Mouse (Mus musculus) MEL (cell line): Measurements from ENCODE around the gene Melk. TPM values are rescaled to one million over a fixed set of nuclear protein-coding genes. Genes with fewer than 3 reads are reported as not detected.

Source experiments
- DNase-seq: peaks from one replicate; pipeline ENCODE4 v3.0.0; 2011; ENCODE audit warnings: low read depth, low spot score
- H3K27ac ChIP-seq: 2 replicates; pipeline ENCODE4 v1.5.1; 2012; ENCODE audit warnings: low read depth, mild to moderate bottlenecking, control low read depth, low read length, moderate library complexity; ENCODE audit not compliant: control insufficient read depth
- H3K27me3 ChIP-seq, 2 experiments: fragments of 150-350 bp in 1 of 2; sonication (generic) in 1 of 2; 2 replicates each; pipeline ENCODE4 v1.6.1; 2012; ENCODE audit warnings: low read length in 2 of 2, mild to moderate bottlenecking in 2 of 2, improper control_type of control experiment in 1 of 2, moderate library complexity in 1 of 2; ENCODE audit not compliant: insufficient read depth in 2 of 2, control insufficient read depth in 1 of 2
- H3K36me3 ChIP-seq, 2 experiments: 2 replicates each; pipeline ENCODE4 v1.6.1; 2012 to 2014; ENCODE audit warnings: low read length in 2 of 2, improper control_type of control experiment in 1 of 2, inconsistent platforms in 1 of 2, mild to moderate bottlenecking in 1 of 2; ENCODE audit not compliant: insufficient read depth in 2 of 2, control insufficient read depth in 1 of 2
- H3K4me1 ChIP-seq, 2 experiments: fragments of 150-350 bp in 1 of 2; sonication (generic) in 1 of 2; 2 replicates each; pipeline ENCODE4 v1.6.1; 2012; ENCODE audit warnings: low read length in 2 of 2, improper control_type of control experiment in 1 of 2, mild to moderate bottlenecking in 1 of 2; ENCODE audit not compliant: insufficient read depth in 2 of 2, control insufficient read depth in 1 of 2
- H3K4me3 ChIP-seq, 2 experiments: fragments of 150-350 bp in 1 of 2; sonication (generic) in 1 of 2; 2 replicates each; pipeline ENCODE4 v1.5.1; 2012; ENCODE audit warnings: low read depth in 2 of 2, low read length in 2 of 2, mild to moderate bottlenecking in 2 of 2, moderate library complexity in 2 of 2, control low read depth in 1 of 2, improper control_type of control experiment in 1 of 2; ENCODE audit not compliant: control insufficient read depth in 1 of 2, insufficient read depth in 1 of 2
- H3K79me2 ChIP-seq: 2 replicates; pipeline ENCODE4 v1.6.1; 2012; ENCODE audit warnings: mild to moderate bottlenecking, low read length, moderate library complexity; ENCODE audit not compliant: control insufficient read depth, poor library complexity, insufficient read depth
- H3K9ac ChIP-seq: 2 replicates; pipeline ENCODE4 v1.6.1; 2012; ENCODE audit warnings: low read depth, mild to moderate bottlenecking, control low read depth, low read length, moderate library complexity; ENCODE audit not compliant: control insufficient read depth, poor library complexity, severe bottlenecking
- H3K9me3 ChIP-seq: fragments of 150-350 bp; sonication (generic); replicated peaks from 2 replicates; pipeline ENCODE4 v1.6.1; 2012; ENCODE audit warnings: mild to moderate bottlenecking, low read length, improper control_type of control experiment, moderate library complexity; ENCODE audit not compliant: insufficient read depth
- BHLHE40 ChIP-seq: IDR thresholded peaks from 2 replicates; pipeline ENCODE4 v1.6.1; 2012; ENCODE audit warnings: low read depth, mild to moderate bottlenecking, inconsistent platforms, low read length, improper control_type of control experiment, borderline replicate concordance
- CHD1 ChIP-seq: IDR thresholded peaks from 2 replicates; pipeline ENCODE4 v1.6.1; 2012; ENCODE audit warnings: low read depth, mild to moderate bottlenecking, inconsistent platforms, low read length, improper control_type of control experiment
- CHD2 ChIP-seq: IDR thresholded peaks from 2 replicates; pipeline ENCODE4 v1.6.1; 2011; ENCODE audit warnings: low read length, improper control_type of control experiment
- CTCF ChIP-seq, 3 experiments: IDR thresholded peaks in 2 of 3; conservative IDR thresholded peaks in 1 of 3; 2 replicates each; pipeline ENCODE4 v1.5.1; 2011 to 2012; ENCODE audit warnings: low read length in 3 of 3, low read depth in 2 of 3, mild to moderate bottlenecking in 2 of 3, improper control_type of control experiment in 1 of 3, inconsistent platforms in 1 of 3, mixed read lengths in 1 of 3, moderate library complexity in 1 of 3; ENCODE audit not compliant: control insufficient read depth in 1 of 3, insufficient read depth in 1 of 3, poor library complexity in 1 of 3, severe bottlenecking in 1 of 3
- E2F4 ChIP-seq: IDR thresholded peaks from 2 replicates; pipeline ENCODE4 v1.6.1; 2011; ENCODE audit warnings: low read depth, low read length, improper control_type of control experiment, borderline replicate concordance
- EP300 ChIP-seq, 2 experiments: IDR thresholded peaks; 2 replicates each; pipeline ENCODE4 v1.6.1; 2011; ENCODE audit warnings: improper control_type of control experiment in 2 of 2, low read length in 2 of 2, low read depth in 1 of 2, mild to moderate bottlenecking in 1 of 2
- ETS1 ChIP-seq: IDR thresholded peaks from 2 replicates; pipeline ENCODE4 v1.6.1; 2012; ENCODE audit warnings: low read depth, mild to moderate bottlenecking, inconsistent platforms, low read length, improper control_type of control experiment, moderate library complexity
- GABPA ChIP-seq: IDR thresholded peaks from 2 replicates; pipeline ENCODE4 v1.6.1; 2012; ENCODE audit warnings: low read depth, mild to moderate bottlenecking, inconsistent platforms, low read length, improper control_type of control experiment, moderate library complexity
- GATA1 ChIP-seq: IDR thresholded peaks from 2 replicates; pipeline ENCODE4 v1.6.1; 2011; ENCODE audit warnings: low read depth, low read length, improper control_type of control experiment
- HCFC1 ChIP-seq: IDR thresholded peaks from 2 replicates; pipeline ENCODE4 v1.6.1; 2012; ENCODE audit warnings: low read depth, mild to moderate bottlenecking, inconsistent platforms, low read length, improper control_type of control experiment, moderate library complexity
- KAT2A ChIP-seq: conservative IDR thresholded peaks from 2 replicates; pipeline ENCODE4 v1.6.1; 2012; ENCODE audit warnings: low read depth, low read length, improper control_type of control experiment, inconsistent platforms
- MAZ ChIP-seq: IDR thresholded peaks from 2 replicates; pipeline ENCODE4 v1.6.1; 2012; ENCODE audit warnings: low read depth, mild to moderate bottlenecking, inconsistent platforms, low read length, improper control_type of control experiment
- MEF2A ChIP-seq: IDR thresholded peaks from 2 replicates; pipeline ENCODE4 v1.6.1; 2014; ENCODE audit warnings: low read depth, mild to moderate bottlenecking, inconsistent platforms, low read length, improper control_type of control experiment; ENCODE audit not compliant: poor library complexity, insufficient replicate concordance, severe bottlenecking; ENCODE audit errors: extremely low read depth
- MXI1 ChIP-seq: IDR thresholded peaks from 2 replicates; pipeline ENCODE4 v1.6.1; 2011; ENCODE audit warnings: mild to moderate bottlenecking, low read depth, low read length, improper control_type of control experiment
- MYC ChIP-seq: IDR thresholded peaks from 2 replicates; pipeline ENCODE4 v1.6.1; 2011; ENCODE audit warnings: low read depth, mild to moderate bottlenecking, low read length, improper control_type of control experiment, moderate library complexity
- POLR2A ChIP-seq, 2 experiments: IDR thresholded peaks; 2 replicates each; pipeline ENCODE4 v1.6.1; 2011 to 2012; ENCODE audit warnings: low read length in 2 of 2, mild to moderate bottlenecking in 2 of 2, control low read depth in 1 of 2, improper control_type of control experiment in 1 of 2, low read depth in 1 of 2, moderate library complexity in 1 of 2; ENCODE audit not compliant: control insufficient read depth in 1 of 2, insufficient read depth in 1 of 2, poor library complexity in 1 of 2
- POLR2AphosphoS2 ChIP-seq: IDR thresholded peaks from 2 replicates; pipeline ENCODE4 v1.6.1; 2011; ENCODE audit warnings: low read length, improper control_type of control experiment
- POLR2AphosphoS5 ChIP-seq: IDR thresholded peaks from 2 replicates; pipeline ENCODE4 v1.6.1; 2012; ENCODE audit warnings: low read depth, borderline replicate concordance, mild to moderate bottlenecking, inconsistent platforms, low read length, moderate library complexity, mixed read lengths
- RAD21 ChIP-seq: IDR thresholded peaks from 2 replicates; pipeline ENCODE4 v1.6.1; 2011; ENCODE audit warnings: mild to moderate bottlenecking, low read depth, low read length, improper control_type of control experiment
- SIN3A ChIP-seq: IDR thresholded peaks from 2 replicates; pipeline ENCODE4 v1.6.1; 2012; ENCODE audit warnings: low read length, improper control_type of control experiment, inconsistent platforms
- TBP ChIP-seq: IDR thresholded peaks from 2 replicates; pipeline ENCODE4 v1.8.0; 2011; ENCODE audit warnings: low read depth, low read length, improper control_type of control experiment
- TCF12 ChIP-seq: IDR thresholded peaks from 2 replicates; pipeline ENCODE4 v1.6.1; 2014; ENCODE audit warnings: low read depth, mild to moderate bottlenecking, inconsistent platforms, low read length, improper control_type of control experiment, moderate library complexity
- ZC3H11A ChIP-seq: IDR thresholded peaks from 2 replicates; pipeline ENCODE4 v1.6.1; 2012; ENCODE audit warnings: low read depth, mild to moderate bottlenecking, inconsistent platforms, low read length, improper control_type of control experiment
- ZKSCAN1 ChIP-seq: IDR thresholded peaks from 2 replicates; pipeline ENCODE4 v1.6.1; 2012; ENCODE audit warnings: low read depth, mild to moderate bottlenecking, inconsistent platforms, low read length, improper control_type of control experiment, moderate library complexity
- ZNF384 ChIP-seq: IDR thresholded peaks from 2 replicates; pipeline ENCODE4 v1.6.1; 2012; ENCODE audit warnings: low read depth, mild to moderate bottlenecking, inconsistent platforms, low read length, improper control_type of control experiment
- polyA plus RNA-seq, 2 experiments: library from polyadenylated mRNA; stranded (reverse) in 1 of 2; unstranded in 1 of 2; fragments of >175 nt in 1 of 2; fragments of >200 nt in 1 of 2; gene quantifications; 2 replicates each; pipeline versions ENCODE4 v1.2.1 to v1.2.4; 2012; ENCODE audit warnings: low replicate concordance in 2 of 2, low read depth in 1 of 2; ENCODE audit not compliant: insufficient read length in 2 of 2, insufficient read depth in 1 of 2, missing spikeins in 1 of 2
- total RNA-seq: library from RNA; depleted of rRNA; stranded (reverse); fragments of 300-350 nt; gene quantifications from 2 replicates; pipeline ENCODE4 v1.2.3, GENCODE M21; 2012

Melk gene
- total and polyA plus RNA-seq, 3 experiments, result 15.1 to 18.2 TPM; not detected in 1

DNA sequence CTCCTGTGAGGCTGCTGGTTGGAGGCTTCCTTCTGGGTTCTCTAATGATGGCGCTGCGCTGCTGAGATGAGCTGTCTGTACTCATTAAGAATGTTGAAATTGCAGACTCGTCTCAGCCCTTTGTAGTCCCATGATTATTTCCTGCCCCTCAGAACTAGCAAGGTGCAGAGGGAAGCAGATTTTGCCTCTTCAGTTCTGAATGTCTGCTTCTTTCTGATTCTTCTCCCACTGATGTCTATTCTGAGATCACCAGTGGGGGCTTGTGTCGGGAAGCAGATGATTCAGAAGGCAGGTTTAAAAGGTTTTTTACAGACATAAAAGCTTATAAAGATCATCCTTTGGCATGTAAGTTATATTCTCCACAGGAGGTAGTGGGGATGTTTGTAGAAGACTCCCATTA lies 10.2 kb downstream of the Melk start:
- Histone ChIP-seq H3K4me1 (peaks cover 0 to 7% of the 10 kb centered on the region in 2 experiments; a peak in 1 of 4 replicates), H3K9me3 (no peaks in the 10 kb centered on the region), H3K36me3 (peaks cover 0 to 3% of the 10 kb centered on the region in 2 experiments; a peak in 1 of 4 replicates), H3K9ac (no peak overlapping the region), H3K27me3 (no peaks in the 10 kb centered on the region), H3K4me3 (no peak overlapping the region), H3K79me2 (no peaks in the 10 kb centered on the region), H3K27ac (no peak overlapping the region)
- DNase-seq, result no peak
- TF ChIP-seq ETS1 (no peak), SIN3A (no peak), CHD1 (no peak), E2F4 (no peak), GATA1 (no peak), HCFC1 (no peak), MEF2A (no peak), TCF12 (no peak), BHLHE40 (no peak), GABPA (no peak), POLR2A (IDR thresholded peaks at IDR 0.05; ENCODE audit: control insufficient read depth in 1 of 2, insufficient read depth in 1 of 2, low read depth in 1 of 2, low read length in 2 of 2, poor library complexity in 1 of 2) (no peak)

DNA sequence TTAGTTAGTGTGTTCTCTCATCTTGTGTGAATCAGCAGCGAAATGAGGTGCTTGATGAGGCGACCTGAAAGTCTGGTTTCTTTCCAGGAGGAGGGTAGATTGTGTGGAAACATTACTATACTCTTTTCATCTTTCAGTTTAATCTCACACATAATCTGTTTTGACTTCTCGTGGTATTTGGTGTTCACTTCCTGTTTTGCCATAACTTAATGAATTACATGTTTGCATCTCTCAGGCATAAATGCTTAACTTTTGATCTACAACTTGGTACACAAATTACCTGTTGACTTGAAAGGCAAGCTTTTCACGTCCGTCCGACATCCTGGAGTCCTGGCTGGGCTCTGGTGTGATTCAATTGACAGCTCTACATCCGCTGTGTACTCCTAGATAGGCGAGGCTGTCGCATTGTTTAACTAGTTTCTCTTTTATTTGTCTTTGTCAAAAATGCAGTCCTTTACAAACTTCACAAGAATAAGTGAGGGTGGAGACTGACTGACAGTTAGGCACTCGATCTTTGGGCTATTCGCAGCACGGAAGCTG lies 15.7 kb downstream of the Melk start:
- Histone ChIP-seq H3K36me3 (no peaks in the 10 kb centered on the region; a peak in 1 of 4 replicates), H3K4me1 (no peaks in the 10 kb centered on the region), H3K27me3 (no peaks in the 10 kb centered on the region), H3K9me3 (no peaks in the 10 kb centered on the region), H3K4me3 (no peak overlapping the region), H3K27ac (no peak overlapping the region)
- peak; percentile 9 for DNase-seq
- TF ChIP-seq TCF12 (no peak), MYC (no peak)
- TF ChIP-seq, all 39 proteins: peak for 0
- Histone ChIP-seq H3K9ac (no peak overlapping the region), H3K79me2 (no peaks in the 10 kb centered on the region)

DNA sequence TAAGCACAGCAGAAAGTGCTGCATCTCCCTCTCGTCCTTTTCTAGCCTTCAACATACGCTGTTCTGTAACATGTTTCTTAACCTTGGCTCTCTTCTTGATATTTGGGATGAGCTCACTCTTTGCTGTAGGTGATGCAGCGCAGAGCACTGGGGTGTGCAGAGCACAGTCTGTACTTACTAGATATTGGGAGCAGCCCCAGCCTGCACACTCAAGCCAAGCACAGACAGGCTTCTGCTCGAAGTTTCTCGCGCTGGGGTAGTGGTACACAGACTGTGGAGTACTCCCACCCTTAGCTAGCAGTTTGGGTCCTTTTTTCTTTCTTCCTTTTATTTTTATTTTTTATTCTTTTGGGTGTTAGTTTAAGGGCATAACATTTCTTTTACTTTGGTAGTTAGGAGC lies 19.8 kb downstream of the Melk start:
- no peaks in the 10 kb centered on the region for H3K79me2 ChIP-seq
- no peak overlapping the region for H3K4me3 ChIP-seq
- no peak overlapping the region for H3K9ac ChIP-seq
- no peak overlapping the region for H3K27ac ChIP-seq
- H3K9me3 ChIP-seq, result no peaks in the 10 kb centered on the region
- DNase-seq, result no peak
- no peaks in the 10 kb centered on the region for H3K27me3 ChIP-seq
- H3K4me1 ChIP-seq, result no peaks in the 10 kb centered on the region
- H3K36me3 ChIP-seq, result no peaks in the 10 kb centered on the region; a peak in 1 of 4 replicates
- TF ChIP-seq TBP, result no peak
- no peak for TF ChIP-seq CHD1
- no peak for TF ChIP-seq ZNF384
- TF ChIP-seq CTCF (IDR thresholded peaks at IDR 0.05 in 2 of 3, conservative IDR thresholded peaks at IDR 0.05 in 1 of 3; ENCODE audit: control insufficient read depth in 1 of 3, insufficient read depth in 1 of 3, low read depth in 2 of 3, low read length in 3 of 3, poor library complexity in 1 of 3, severe bottlenecking in 1 of 3), result no peak
- TF ChIP-seq POLR2A (IDR thresholded peaks at IDR 0.05; ENCODE audit: control insufficient read depth in 1 of 2, insufficient read depth in 1 of 2, low read depth in 1 of 2, low read length in 2 of 2, poor library complexity in 1 of 2), result no peak
- no peak for TF ChIP-seq POLR2AphosphoS5
- no peak for TF ChIP-seq MYC
- no peak for TF ChIP-seq TCF12
- no peak for TF ChIP-seq HCFC1
- TF ChIP-seq ETS1, result no peak
- TF ChIP-seq RAD21, result no peak
- no peak for TF ChIP-seq EP300 (IDR thresholded peaks at IDR 0.05; ENCODE audit: low read depth in 1 of 2, low read length in 2 of 2)
- no peak for TF ChIP-seq POLR2AphosphoS2
- TF ChIP-seq ZC3H11A, result no peak
- no peak for TF ChIP-seq KAT2A
- no peak for TF ChIP-seq ZKSCAN1
- TF ChIP-seq MAZ, result no peak
- TF ChIP-seq MXI1, result no peak
- no peak for TF ChIP-seq CHD2
